Mouse (Mus musculus) lung, embryonic 14.5 days (tissue): ENCODE measurements around the gene Cdv3. TPM values are rescaled to one million over a fixed set of nuclear protein-coding genes. Genes with fewer than 3 reads are reported as not detected.

Experiments used
- ATAC-seq: fragments of 200-750 bp; cut with Nextera tagmentation; 2 replicates; pipeline ENCODE4 v1.8.0; 2017; ENCODE audit warnings: mild to moderate bottlenecking, moderate TSS enrichment, moderate library complexity; ENCODE audit not compliant: insufficient read depth
- DNase-seq: peaks from one replicate; pipeline ENCODE4 v3.0.0-alpha.2; 2015
- H3K27ac ChIP-seq: fragments of 300-500 bp; sonication (generic); 2 replicates; pipeline ENCODE4 v1.5.1; 2014; ENCODE audit warnings: low read depth, mild to moderate bottlenecking, moderate library complexity
- H3K27me3 ChIP-seq: fragments of 300-500 bp; sonication (generic); 2 replicates; pipeline ENCODE4 v1.6.1; 2014; ENCODE audit warnings: low read length, control low read depth; ENCODE audit not compliant: insufficient read depth
- H3K36me3 ChIP-seq: fragments of 300-500 bp; sonication (generic); 2 replicates; pipeline ENCODE4 v1.6.1; 2014; ENCODE audit warnings: control low read depth; ENCODE audit not compliant: insufficient read depth
- H3K4me1 ChIP-seq: fragments of 300-500 bp; sonication (generic); 2 replicates; pipeline ENCODE4 v1.6.1; 2014; ENCODE audit warnings: antibody characterized with exemption, control low read depth; ENCODE audit not compliant: insufficient read depth
- H3K4me2 ChIP-seq: fragments of 300-500 bp; sonication (generic); 2 replicates; pipeline ENCODE4 v1.6.1; 2014; ENCODE audit warnings: mild to moderate bottlenecking
- H3K4me3 ChIP-seq: fragments of 300-500 bp; sonication (generic); 2 replicates; pipeline ENCODE4 v1.5.1; 2014; ENCODE audit warnings: low read depth, low read length
- H3K9ac ChIP-seq: fragments of 300-500 bp; sonication (generic); 2 replicates; pipeline ENCODE4 v1.6.1; 2014
- H3K9me3 ChIP-seq: fragments of 300-500 bp; sonication (generic); 2 replicates; pipeline ENCODE4 v1.6.1; 2016; ENCODE audit warnings: low read depth, low read length, control low read depth
- CTCF ChIP-seq: IDR thresholded peaks from 2 replicates; pipeline ENCODE4 v1.5.1; 2016; ENCODE audit warnings: antibody characterized with exemption, low read depth
- WGBS: fragments of 180-500 bp; shearing (Covaris S2); extraction: QIAGEN DNeasy Blood & Tissue Kit; methylation state at CpG from one replicate; pipeline ENCODE4 v1.1.7; 2014; 5-methylcytosine and 5-hydroxymethylcytosine counted together
- polyA plus RNA-seq: library from polyadenylated mRNA; unstranded; fragments of >200 nt; fragmentation: Nextera tagmentation; extraction: Ambion mirVana; gene quantifications from 2 replicates; pipeline ENCODE4 v1.2.1, GENCODE M21; 2014

Gene Cdv3
- polyA plus RNA-seq, 1 experiment from 2014 or later, result 93.4 TPM

- Histone ChIP-seq H3K27ac (no peak overlapping the region), H3K9me3 (no peaks in the 10 kb centered on the region), H3K4me2 (no peak overlapping the region), H3K27me3 (no peaks in the 10 kb centered on the region), H3K4me1 (peaks cover 14% of the 10 kb centered on the region), H3K36me3 (no peaks in the 10 kb centered on the region), H3K9ac (no peak overlapping the region), H3K4me3 (no peak overlapping the region)
- ATAC-seq (no peak), DNase-seq (no peak)
- no peak for TF ChIP-seq CTCF
- 89% methylated on average over 1 of the region's 1 CpGs for WGBS
Measured at GRCm38 (mm10) chr9:103383576-103383975, 17.9 kb upstream of the Cdv3 start.

DNA sequence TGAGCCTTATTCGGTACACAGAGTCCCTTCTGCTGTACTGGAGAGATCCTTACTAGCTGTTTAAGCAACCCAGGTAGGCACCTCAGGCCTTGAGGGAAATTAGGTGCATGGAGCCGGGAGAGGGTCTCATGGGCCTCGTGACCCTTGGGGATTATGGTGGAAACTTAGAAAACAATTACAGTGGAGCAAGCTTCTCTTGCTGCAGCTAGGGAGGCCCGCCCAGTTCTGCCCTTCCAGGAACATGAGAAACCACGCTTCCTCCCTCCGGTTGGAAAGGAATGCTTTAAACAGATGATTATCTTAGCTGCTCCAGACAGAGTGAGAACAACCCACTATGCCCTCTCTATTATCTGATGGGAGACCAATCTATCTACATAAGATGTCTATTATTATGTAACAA lies 17.3 kb upstream of the Cdv3 start:
- H3K27me3 ChIP-seq, result no peaks in the 10 kb centered on the region
- H3K9ac ChIP-seq, result no peak overlapping the region
- ATAC-seq, result no peak
- H3K36me3 ChIP-seq, result no peaks in the 10 kb centered on the region
- H3K4me3 ChIP-seq, result no peak overlapping the region
- no peak overlapping the region for H3K27ac ChIP-seq
- no peaks in the 10 kb centered on the region for H3K9me3 ChIP-seq
- 43% methylated on average over 6 of the region's 6 CpGs for WGBS
- H3K4me2 ChIP-seq, result no peak overlapping the region
- DNase-seq, result no peak
- H3K4me1 ChIP-seq, result peaks cover 14% of the 10 kb centered on the region
- no peak for TF ChIP-seq CTCF

DNA sequence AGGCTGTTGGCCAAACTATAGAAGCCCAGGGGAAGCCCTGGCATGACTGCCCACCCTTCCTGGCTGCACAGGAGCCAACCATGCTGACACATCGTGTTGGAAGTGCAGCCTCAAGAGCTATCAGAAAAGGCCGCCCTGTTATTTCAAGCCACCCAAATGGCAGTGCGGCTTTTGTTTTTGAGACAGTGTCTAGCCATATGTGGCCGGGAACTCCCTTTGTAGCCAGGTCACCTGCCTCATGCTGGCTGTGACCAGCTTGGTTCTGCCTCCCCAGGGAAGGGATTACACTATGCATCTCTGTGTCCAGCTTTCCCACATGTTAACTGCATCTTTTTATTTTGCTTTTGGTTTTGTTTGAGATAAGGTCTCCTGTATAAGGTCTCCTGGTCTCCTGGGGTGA lies 14.9 kb upstream of the Cdv3 start:
- no peak for DNase-seq
- 89% methylated on average over 4 of the region's 4 CpGs for WGBS

DNA sequence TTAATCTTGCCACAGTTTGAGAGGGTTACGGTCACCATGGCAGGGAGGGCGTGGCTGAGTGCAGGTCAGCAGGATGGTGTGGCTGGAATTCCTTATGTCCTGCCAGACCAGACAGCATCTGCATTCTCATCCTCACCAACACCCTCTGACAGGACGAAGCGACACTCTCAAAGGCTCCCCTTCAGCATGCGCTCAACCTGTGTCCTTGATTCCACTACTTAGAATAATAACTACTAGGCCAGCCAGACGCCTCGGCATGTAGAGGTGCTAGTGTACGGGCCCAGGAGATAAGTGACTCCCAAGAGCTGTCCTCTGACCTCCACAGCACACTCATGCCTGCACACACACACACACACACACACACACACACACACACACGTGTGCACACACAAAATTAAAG lies 13.6 kb upstream of the Cdv3 start:
- 26% methylated on average over 9 of the region's 9 CpGs for WGBS
- Histone ChIP-seq H3K4me3 (no peak overlapping the region), H3K27ac (no peak overlapping the region), H3K27me3 (no peaks in the 10 kb centered on the region), H3K36me3 (no peaks in the 10 kb centered on the region), H3K4me2 (no peak overlapping the region), H3K9me3 (no peaks in the 10 kb centered on the region), H3K4me1 (no peaks in the 10 kb centered on the region), H3K9ac (no peak overlapping the region)
- ATAC-seq (no peak), DNase-seq (no peak)
- TF ChIP-seq CTCF, result no peak

More for the DNA sequence above, 14.9 kb upstream of the Cdv3 start:
- no peak overlapping the region for H3K9ac ChIP-seq
- no peak for TF ChIP-seq CTCF
- no peak overlapping the region for H3K4me2 ChIP-seq
- no peaks in the 10 kb centered on the region for H3K4me1 ChIP-seq
- ATAC-seq, result no peak
- no peaks in the 10 kb centered on the region for H3K27me3 ChIP-seq
- no peaks in the 10 kb centered on the region for H3K36me3 ChIP-seq
- no peaks in the 10 kb centered on the region for H3K9me3 ChIP-seq
- H3K27ac ChIP-seq, result no peak overlapping the region
- no peak overlapping the region for H3K4me3 ChIP-seq

- H3K9me3 ChIP-seq, result no peaks in the 10 kb centered on the region
- H3K9ac ChIP-seq, result no peak overlapping the region
- no peaks in the 10 kb centered on the region for H3K4me1 ChIP-seq
- no peak overlapping the region for H3K4me3 ChIP-seq
- no peak overlapping the region for H3K27ac ChIP-seq
- 53% methylated on average over 10 of the region's 10 CpGs for WGBS
- TF ChIP-seq CTCF, result no peak
- no peaks in the 10 kb centered on the region for H3K36me3 ChIP-seq
- H3K27me3 ChIP-seq, result no peaks in the 10 kb centered on the region
- no peak for DNase-seq
- no peak for ATAC-seq
- H3K4me2 ChIP-seq, result no peak overlapping the region
Measured at GRCm38 (mm10) chr9:103378686-103379085, 13.0 kb upstream of the Cdv3 start.

- DNase-seq (peak; percentile 28), ATAC-seq (peak; percentile 54)
- H3K36me3 ChIP-seq, result no peaks in the 10 kb centered on the region
Measured at GRCm38 (mm10) chr9:103376346-103377320, 11.0 kb upstream of the Cdv3 start.

GRCm38 (mm10) chr9:103372271-103373010 lies 6.8 kb upstream of the Cdv3 start:
- Histone ChIP-seq H3K36me3 (peaks cover 8% of the 10 kb centered on the region; the same call in 1 of the 2 replicates), H3K4me1 (no peaks in the 10 kb centered on the region), H3K4me2 (no peak overlapping the region), H3K9ac (no peak overlapping the region), H3K27me3 (no peaks in the 10 kb centered on the region), H3K4me3 (no peak overlapping the region), H3K27ac (no peak overlapping the region), H3K9me3 (no peaks in the 10 kb centered on the region)
- no peak for TF ChIP-seq CTCF
- 78% methylated on average over 5 of the region's 5 CpGs for WGBS
- DNase-seq (no peak), ATAC-seq (no peak)

More at GRCm38 (mm10) chr9:103376346-103377320, 11.0 kb upstream of the Cdv3 start:
- no peak for TF ChIP-seq CTCF
- Histone ChIP-seq H3K4me1 (no peaks in the 10 kb centered on the region), H3K9ac (no peak overlapping the region), H3K27me3 (no peaks in the 10 kb centered on the region), H3K27ac (peak overlapping the region; percentile 86), H3K9me3 (no peaks in the 10 kb centered on the region), H3K4me3 (no peak overlapping the region), H3K4me2 (no peak overlapping the region)
- WGBS, result 50% methylated on average over 7 of the region's 7 CpGs
